ENCODE assay signal across 10 mouse cellular contexts in the genomic region with DNA sequence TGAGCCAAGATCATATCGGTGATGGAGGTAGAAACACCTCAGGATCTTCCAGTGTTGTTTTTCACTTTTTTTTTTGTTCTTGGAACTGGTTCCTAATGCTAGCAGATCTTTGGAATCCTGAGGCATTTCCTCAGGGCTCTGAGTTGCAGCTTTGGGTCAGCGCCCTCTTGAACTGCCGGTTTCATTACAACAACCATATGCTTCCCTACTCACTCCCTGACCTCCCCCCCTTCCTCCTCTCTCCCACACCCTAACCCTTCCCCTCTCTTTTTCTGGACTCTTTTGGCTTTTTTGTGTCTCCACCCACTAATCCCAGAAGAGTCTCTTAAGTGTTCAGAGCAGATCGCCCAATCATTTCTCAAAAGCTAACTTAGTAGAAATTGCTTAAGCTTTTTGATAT.
DNase-seq lines count a peak whose midpoint lies in the region; ATAC-seq and TF ChIP-seq lines count a peak whose summit lies in the region.
"Had no signal": no experiment of that assay in that cellular context is flagged by ENCODE, and none has a peak within 500 bp of the region (broad histone marks: within the 10 kb centered on the region; RNA-seq: fewer than 3 reads in every experiment).

No protein-coding gene starts in this region.

- H3K4me1 ChIP-seq in hindbrain, postnatal 0 days (ENCODE audit: insufficient read depth, low read length): no peaks in the 10 kb centered on the region

- DNase-seq in gastrocnemius, adult 2 months: no peak
- no peak for DNase-seq in gastrocnemius, adult 8-10 months (ENCODE audit: low spot score in 2 of 2)
- peak; percentile 33 for DNase-seq in gastrocnemius, postnatal 14 days
- DNase-seq in heart, postnatal 25 days (ENCODE audit: low spot score): peak; percentile 45
- peak; percentile 69 for DNase-seq in lung, postnatal 10 days
- DNase-seq in layer of hippocampus, postnatal 10 days (ENCODE audit: low spot score in 2 of 2): no peak
- DNase-seq in ovary, postnatal 14 days (ENCODE audit: low spot score): no peak
- DNase-seq in hindbrain, postnatal 0 days (ENCODE audit: low spot score): no peak
- DNase-seq: cerebellum, adult 9-10 months had no signal

- no peak overlapping the region for H3K9ac ChIP-seq in hindbrain, postnatal 0 days (replicated peaks; ENCODE audit: low read length)
- H3K9ac ChIP-seq: forebrain, embryonic 13.5 days had no signal

- WGBS in hindbrain, postnatal 0 days: 73% methylated on average over 4 of the region's 4 CpGs

- H3K27ac ChIP-seq in gastrocnemius, adult 2 months: peak overlapping the region; percentile 53
- H3K27ac ChIP-seq in hindbrain, postnatal 0 days: no peak overlapping the region
- H3K27ac ChIP-seq: forebrain, embryonic 13.5 days had no signal

- H3K36me3 ChIP-seq in hindbrain, postnatal 0 days (ENCODE audit: insufficient read depth, low read length): no peaks in the 10 kb centered on the region

- no peak for TF ChIP-seq CTCF in gastrocnemius, adult 2 months (IDR thresholded peaks at IDR 0.05)
- no peak for TF ChIP-seq CTCF in hindbrain, postnatal 0 days (IDR thresholded peaks at IDR 0.05; ENCODE audit: low read depth)

- intact Hi-C loops in gastrocnemius, adult 2 months (cut with DNase I): no loop called here
- intact Hi-C loops in gastrocnemius, postnatal 14 days (cut with DNase I; ENCODE audit: low total_unique reads): no loop called here
- intact Hi-C loops in heart, postnatal 25 days (cut with DNase I): no loop called here

- no peak for ATAC-seq in hindbrain, postnatal 0 days
- ATAC-seq: forebrain, embryonic 13.5 days had no signal

- H3K4me3 ChIP-seq in gastrocnemius, adult 2 months: no peak overlapping the region
- H3K4me3 ChIP-seq in hindbrain, postnatal 0 days (ENCODE audit: low read length): no peak overlapping the region
- H3K4me3 ChIP-seq: forebrain, embryonic 13.5 days had no signal

- no peaks in the 10 kb centered on the region for H3K27me3 ChIP-seq in hindbrain, postnatal 0 days (ENCODE audit: insufficient read depth, low read length)
- H3K27me3 ChIP-seq: forebrain, embryonic 13.5 days had no signal

- no peaks in the 10 kb centered on the region for H3K9me3 ChIP-seq in hindbrain, postnatal 0 days (ENCODE audit: low read length)
- H3K9me3 ChIP-seq: forebrain, embryonic 13.5 days had no signal

- no peak overlapping the region for H3K4me2 ChIP-seq in hindbrain, postnatal 0 days (ENCODE audit: low read depth, low read length)
- H3K4me2 ChIP-seq: forebrain, embryonic 13.5 days had no signal

Comparison
In these comparisons a context has a peak if more than half of its experiments do, and no peak if none do; other contexts are left out.
1. DNase-seq: peak in gastrocnemius, postnatal 14 days (single experiment), heart, postnatal 25 days (single experiment) and lung, postnatal 10 days (single experiment); none in gastrocnemius, adult 2 months (single experiment), gastrocnemius, adult 8-10 months (0 of 2), layer of hippocampus, postnatal 10 days (0 of 2), ovary, postnatal 14 days (single experiment) and hindbrain, postnatal 0 days (single experiment).